Comparison of ENCODE assay signal across 9 mouse cellular contexts in the genomic region with DNA sequence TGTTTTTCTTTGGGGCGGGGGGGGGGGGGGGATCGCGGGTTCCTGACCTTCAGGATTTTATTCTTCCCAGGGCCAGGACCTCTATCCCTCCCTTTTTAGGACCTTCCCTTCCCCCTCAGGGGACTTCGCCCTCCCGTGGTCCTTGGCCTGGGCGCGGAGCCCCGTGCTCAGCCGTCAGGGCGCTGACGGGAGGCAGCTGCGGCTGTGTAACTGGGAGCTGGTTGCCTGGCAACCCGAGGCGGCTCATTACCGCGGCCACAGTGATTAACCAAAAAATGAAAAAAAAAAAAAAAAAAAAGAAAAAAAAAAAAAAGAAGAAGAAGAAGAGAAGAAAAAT. TPM values are rescaled to one million over a fixed set of nuclear protein-coding genes. Genes with fewer than 3 reads are reported as not detected.
DNase-seq lines count a peak whose midpoint lies in the region; ATAC-seq and TF ChIP-seq lines count a peak whose summit lies in the region.
"Had no signal": no experiment of that assay in that cellular context is flagged by ENCODE, and none has a peak within 500 bp of the region (broad histone marks: within the 10 kb centered on the region; RNA-seq: fewer than 3 reads in every experiment).

No protein-coding gene starts in this region.

- TF ChIP-seq POLR2A in lung, adult 2 months (IDR thresholded peaks at IDR 0.05; ENCODE audit: borderline replicate concordance, extremely low read depth, low read depth, low read length), result no peak

- no peak overlapping the region for H3K9ac ChIP-seq in forebrain, embryonic 14.5 days (ENCODE audit: low read length)
- H3K9ac ChIP-seq in hindbrain, postnatal 0 days (replicated peaks; ENCODE audit: low read length), result peak overlapping the region; percentile 30; the same call in 1 of the 2 replicates
- no peak overlapping the region for H3K9ac ChIP-seq in midbrain, embryonic 11.5 days (ENCODE audit: low read length)

- peak; percentile 89 for ATAC-seq in forebrain, embryonic 14.5 days
- ATAC-seq in hindbrain, postnatal 0 days, result peak; percentile 76
- ATAC-seq in midbrain, embryonic 11.5 days (ENCODE audit: low FRiP score), result peak; percentile 83

- no peak overlapping the region for H3K27ac ChIP-seq in forebrain, embryonic 14.5 days (ENCODE audit: low read depth, low read length)
- peak overlapping the region; percentile 64; the same call in 1 of the 2 replicates for H3K27ac ChIP-seq in hindbrain, postnatal 0 days
- no peak overlapping the region; the same call in 1 of the 2 replicates for H3K27ac ChIP-seq in midbrain, embryonic 11.5 days (ENCODE audit: low read depth, low read length)

- peak overlapping the region; percentile 31 for H3K4me2 ChIP-seq in forebrain, embryonic 14.5 days (ENCODE audit: low read length)
- H3K4me2 ChIP-seq in hindbrain, postnatal 0 days (ENCODE audit: low read depth, low read length), result peak overlapping the region; percentile 41
- peak overlapping the region; percentile 30 for H3K4me2 ChIP-seq in midbrain, embryonic 11.5 days

- 0 out of 2 replicates have a peak, but pooled peaks cover 2% of the 10 kb centered on the region for H3K4me1 ChIP-seq in lung, adult 2 months (ENCODE audit: control insufficient read depth, insufficient read depth, low read length)
- peaks cover 18% of the 10 kb centered on the region for H3K4me1 ChIP-seq in forebrain, embryonic 14.5 days (ENCODE audit: control insufficient read depth, insufficient read depth, low read length)
- H3K4me1 ChIP-seq in hindbrain, postnatal 0 days (ENCODE audit: insufficient read depth, low read length), result peaks cover 20% of the 10 kb centered on the region
- peaks cover 21% of the 10 kb centered on the region for H3K4me1 ChIP-seq in midbrain, embryonic 11.5 days (ENCODE audit: control insufficient read depth, insufficient read depth, low read length)

- H3K9me3 ChIP-seq in forebrain, embryonic 14.5 days (replicated peaks; ENCODE audit: control insufficient read depth, low read length), result no peaks in the 10 kb centered on the region
- H3K9me3 ChIP-seq in hindbrain, postnatal 0 days (ENCODE audit: low read length), result no peaks in the 10 kb centered on the region
- H3K9me3 ChIP-seq in midbrain, embryonic 11.5 days (ENCODE audit: control insufficient read depth, low read length), result no peaks in the 10 kb centered on the region

- 2% methylated on average over 15 of the region's 16 CpGs for WGBS in lung, adult 2 months
- WGBS in forebrain, embryonic 14.5 days, result under 1% methylated on average over 15 of the region's 16 CpGs
- WGBS in hindbrain, postnatal 0 days, result under 1% methylated on average over 15 of the region's 16 CpGs
- WGBS in midbrain, embryonic 11.5 days, result 1% methylated on average over 16 of the region's 16 CpGs

- H3K27me3 ChIP-seq in forebrain, embryonic 14.5 days (replicated peaks; ENCODE audit: control insufficient read depth, insufficient read depth, low read length), result peaks cover 81% of the 10 kb centered on the region
- peaks cover 9% of the 10 kb centered on the region; the same call in 1 of the 2 replicates for H3K27me3 ChIP-seq in hindbrain, postnatal 0 days (ENCODE audit: insufficient read depth, low read length)
- peaks cover 63% of the 10 kb centered on the region for H3K27me3 ChIP-seq in midbrain, embryonic 11.5 days (ENCODE audit: control insufficient read depth, insufficient read depth, low read length)

- TF ChIP-seq CTCF in lung, adult 2 months (IDR thresholded peaks at IDR 0.05; ENCODE audit: insufficient read depth, low read length), result no peak
- TF ChIP-seq CTCF in hindbrain, postnatal 0 days (IDR thresholded peaks at IDR 0.05; ENCODE audit: low read depth), result no peak

- H3K36me3 ChIP-seq in forebrain, embryonic 14.5 days (ENCODE audit: control insufficient read depth, insufficient read depth, low read length), result no peaks in the 10 kb centered on the region
- no peaks in the 10 kb centered on the region for H3K36me3 ChIP-seq in hindbrain, postnatal 0 days (ENCODE audit: insufficient read depth, low read length)
- H3K36me3 ChIP-seq in midbrain, embryonic 11.5 days (ENCODE audit: control insufficient read depth, insufficient read depth, low read length), result no peaks in the 10 kb centered on the region

- no peak overlapping the region for H3K4me3 ChIP-seq in lung, adult 2 months (replicated peaks; ENCODE audit: extremely low read depth, low read depth, low read length)
- no peak overlapping the region; the same call in 1 of the 2 replicates for H3K4me3 ChIP-seq in forebrain, embryonic 14.5 days (ENCODE audit: low read depth, low read length)
- H3K4me3 ChIP-seq in hindbrain, postnatal 0 days (ENCODE audit: low read length), result peak overlapping the region; percentile 17; the same call in 1 of the 2 replicates
- no peak overlapping the region for H3K4me3 ChIP-seq in midbrain, embryonic 11.5 days (ENCODE audit: low read depth, low read length)

- peak; percentile 23 to 37 for DNase-seq in lung, adult 18-20 months
- DNase-seq in lung, adult 2 months, result no peak
- peak; percentile 90 for DNase-seq in forebrain, embryonic 14.5 days (ENCODE audit: low spot score)
- DNase-seq in hindbrain, postnatal 0 days (ENCODE audit: low spot score), result peak; percentile 87
- no peak for DNase-seq in midbrain, embryonic 11.5 days (ENCODE audit: low spot score, missing footprints)
- DNase-seq in layer of hippocampus, postnatal 14 days (ENCODE audit: low spot score in 2 of 2), result no peak
- DNase-seq in frontal cortex, postnatal 10 days (ENCODE audit: low spot score in 2 of 2), result no peak
- no peak for DNase-seq in frontal cortex, postnatal 14 days (ENCODE audit: low spot score in 2 of 2)

RNA-seq across cellular contexts. Expression of a gene that starts 15.1 kb away (rescaled TPM):
- polyA plus RNA-seq in lung, adult 2 months (2012; rRNA removed), result not detected in 2 replicates
- 2.3 and 3.5 TPM in 2 replicates for polyA plus RNA-seq in forebrain, embryonic 14.5 days (2014; fragmentation: Nextera tagmentation; extraction: Ambion mirVana)
- 31.3 and 47.0 TPM in 2 replicates for total RNA-seq in hindbrain, postnatal 0 days (2014; rRNA removed)
- polyA plus RNA-seq in hindbrain, postnatal 0 days (2015; fragmentation: Nextera tagmentation; extraction: Ambion mirVana), result 30.6 and 34.6 TPM in 2 replicates
- 41.8 and 46.4 TPM in 2 replicates for polyA plus RNA-seq in midbrain, embryonic 11.5 days (2014; fragmentation: Nextera tagmentation; extraction: Ambion mirVana)
- under 1 TPM in 1 of 2 experiments, not detected in 1; 0.19 TPM for total RNA-seq in layer of hippocampus, postnatal 14 days (2021)
- polyA plus RNA-seq: heart, embryonic 14.5 days had no signal

Comparison
In these comparisons a context has a peak if more than half of its experiments do, and no peak if none do; other contexts are left out.
1. DNase-seq: peak in lung, adult 18-20 months (2 of 2), forebrain, embryonic 14.5 days (single experiment) and hindbrain, postnatal 0 days (single experiment); none in lung, adult 2 months (single experiment), midbrain, embryonic 11.5 days (single experiment), layer of hippocampus, postnatal 14 days (0 of 2), frontal cortex, postnatal 10 days (0 of 2) and frontal cortex, postnatal 14 days (0 of 2).
2. Peak in every context shown above with its lines, with median percentiles within 50 percentile points of each other: ATAC-seq and H3K4me2 ChIP-seq.